Mouse (Mus musculus) heart, postnatal 0 days (tissue): ENCODE measurements around the gene Mgat5b. TPM values are rescaled to one million over a fixed set of nuclear protein-coding genes. Genes with fewer than 3 reads are reported as not detected.

Experiments used
- ATAC-seq: fragments of 200-750 bp; cut with Nextera tagmentation; 2 replicates; pipeline ENCODE4 v1.8.0; 2017; ENCODE audit warnings: low read depth, moderate number of reproducible peaks, moderate library complexity; ENCODE audit not compliant: insufficient read depth
- DNase-seq: peaks from one replicate; pipeline ENCODE4 v3.0.0-alpha.2; 2016; ENCODE audit warnings: low spot score
- H3K27ac ChIP-seq: fragments of 300-500 bp; sonication (generic); 2 replicates; pipeline ENCODE4 v1.5.1; 2014; ENCODE audit warnings: low read depth, mild to moderate bottlenecking
- H3K27me3 ChIP-seq: fragments of 300-500 bp; sonication (generic); 2 replicates; pipeline ENCODE4 v1.6.1; 2014; ENCODE audit warnings: low read length, mixed read lengths; ENCODE audit not compliant: control insufficient read depth, insufficient read depth
- H3K36me3 ChIP-seq: fragments of 300-500 bp; sonication (generic); replicated peaks from 2 replicates; pipeline ENCODE4 v1.6.1; 2014; ENCODE audit warnings: low read length, mixed read lengths; ENCODE audit not compliant: control insufficient read depth, insufficient read depth
- H3K4me1 ChIP-seq: fragments of 300-500 bp; sonication (generic); 2 replicates; pipeline ENCODE4 v1.6.1; 2014; ENCODE audit warnings: antibody characterized with exemption; ENCODE audit not compliant: control insufficient read depth, insufficient read depth
- H3K4me2 ChIP-seq: fragments of 300-500 bp; sonication (generic); 2 replicates; pipeline ENCODE4 v1.6.1; 2014; ENCODE audit warnings: low read depth, mild to moderate bottlenecking, low read length, moderate library complexity
- H3K4me3 ChIP-seq: fragments of 300-500 bp; sonication (generic); 2 replicates; pipeline ENCODE4 v1.5.1; 2014; ENCODE audit warnings: low read depth, low read length
- H3K9ac ChIP-seq: fragments of 300-500 bp; sonication (generic); replicated peaks from 2 replicates; pipeline ENCODE4 v1.6.1; 2014; ENCODE audit warnings: low read depth, low read length, mixed read lengths
- H3K9me3 ChIP-seq: fragments of 300-500 bp; sonication (generic); replicated peaks from 2 replicates; pipeline ENCODE4 v1.6.1; 2016; ENCODE audit warnings: low read length; ENCODE audit not compliant: control insufficient read depth
- CTCF ChIP-seq: IDR thresholded peaks from 2 replicates; pipeline ENCODE4 v1.5.1; 2016; ENCODE audit warnings: antibody characterized with exemption, control low read depth, low read depth
- EP300 ChIP-seq: IDR thresholded peaks from 2 replicates; pipeline ENCODE4 v1.6.1; 2016; ENCODE audit warnings: antibody characterized with exemption, low read depth
- WGBS: fragments of 180-500 bp; shearing (Covaris S2); extraction: QIAGEN DNeasy Blood & Tissue Kit; methylation state at CpG from one replicate; pipeline ENCODE4 v1.1.7; 2014; 5-methylcytosine and 5-hydroxymethylcytosine counted together
- polyA plus RNA-seq: library from polyadenylated mRNA; unstranded; fragments of >200 nt; fragmentation: Nextera tagmentation; extraction: Ambion mirVana; gene quantifications from 2 replicates; pipeline ENCODE4 v1.2.1, GENCODE M21; 2015
- total RNA-seq: library from RNA; depleted of rRNA; stranded (reverse); fragments of >200 nt; gene quantifications from 2 replicates; pipeline ENCODE4 v1.2.3, GENCODE M21; 2014; ENCODE audit warnings: low replicate concordance

The Mgat5b gene
- total and polyA plus RNA-seq, 2 experiments from 2014 or later = 0.04 to 0.14 TPM

- no peaks in the 10 kb centered on the region for H3K27me3 ChIP-seq
- H3K4me3 ChIP-seq = no peak overlapping the region
- TF ChIP-seq EP300 (no peak), CTCF (no peak)
- H3K4me1 ChIP-seq = peaks cover 11% of the 10 kb centered on the region
- H3K9me3 ChIP-seq = no peaks in the 10 kb centered on the region
- DNase-seq (no peak), ATAC-seq (no peak)
- no peak overlapping the region for H3K27ac ChIP-seq
- no peak overlapping the region for H3K9ac ChIP-seq
- no peaks in the 10 kb centered on the region for H3K36me3 ChIP-seq
- no peak overlapping the region for H3K4me2 ChIP-seq
- WGBS = 59% methylated on average over 1 of the region's 1 CpGs
Measured at GRCm38 (mm10) chr11:116951429-116951828, 32.8 kb downstream of the Mgat5b start.

GRCm38 (mm10) chr11:116954231-116955118, 35.8 kb downstream of the Mgat5b start:
- Histone ChIP-seq H3K27ac (peak overlapping the region; percentile 86), H3K9ac (no peak overlapping the region), H3K4me2 (no peak overlapping the region), H3K9me3 (no peaks in the 10 kb centered on the region), H3K36me3 (no peaks in the 10 kb centered on the region), H3K4me1 (peaks cover 14% of the 10 kb centered on the region), H3K4me3 (no peak overlapping the region), H3K27me3 (no peaks in the 10 kb centered on the region)
- DNase-seq (peak; percentile 93), ATAC-seq (peak; percentile 88)
- 59% methylated on average over 23 of the region's 23 CpGs for WGBS
- TF ChIP-seq CTCF (no peak), EP300 (peak; percentile 91)

GRCm38 (mm10) chr11:116958601-116959000, 39.9 kb downstream of the Mgat5b start:
- H3K4me3 ChIP-seq = no peak overlapping the region
- WGBS = 49% methylated on average over 5 of the region's 5 CpGs
- H3K4me2 ChIP-seq = no peak overlapping the region
- H3K27me3 ChIP-seq = no peaks in the 10 kb centered on the region
- TF ChIP-seq EP300 (no peak), CTCF (no peak)
- H3K4me1 ChIP-seq = 0 out of 2 replicates have a peak, but pooled peaks cover 6% of the 10 kb centered on the region
- ATAC-seq (no peak), DNase-seq (no peak)
- H3K9ac ChIP-seq = no peak overlapping the region
- H3K36me3 ChIP-seq = no peaks in the 10 kb centered on the region
- no peaks in the 10 kb centered on the region for H3K9me3 ChIP-seq
- H3K27ac ChIP-seq = no peak overlapping the region

GRCm38 (mm10) chr11:116965061-116965460, 46.4 kb downstream of the Mgat5b start:
- Histone ChIP-seq H3K4me1 (no peaks in the 10 kb centered on the region), H3K4me2 (no peak overlapping the region), H3K9me3 (no peaks in the 10 kb centered on the region), H3K36me3 (no peaks in the 10 kb centered on the region), H3K4me3 (no peak overlapping the region), H3K9ac (no peak overlapping the region), H3K27ac (no peak overlapping the region), H3K27me3 (0 out of 2 replicates have a peak, but pooled peaks cover 3% of the 10 kb centered on the region)
- ATAC-seq (no peak), DNase-seq (no peak)
- TF ChIP-seq CTCF (no peak), EP300 (no peak)
- WGBS = 77% methylated on average over 7 of the region's 7 CpGs

GRCm38 (mm10) chr11:116965961-116966360, 47.3 kb downstream of the Mgat5b start:
- 63% methylated on average over 2 of the region's 2 CpGs for WGBS
- H3K36me3 ChIP-seq = no peaks in the 10 kb centered on the region
- H3K9me3 ChIP-seq = no peaks in the 10 kb centered on the region
- H3K4me1 ChIP-seq = no peaks in the 10 kb centered on the region
- DNase-seq (no peak), ATAC-seq (no peak)
- H3K4me2 ChIP-seq = no peak overlapping the region
- H3K27ac ChIP-seq = no peak overlapping the region
- H3K27me3 ChIP-seq = 0 out of 2 replicates have a peak, but pooled peaks cover 3% of the 10 kb centered on the region
- no peak overlapping the region for H3K4me3 ChIP-seq
- H3K9ac ChIP-seq = no peak overlapping the region
- no peak for TF ChIP-seq CTCF
- no peak for TF ChIP-seq EP300

GRCm38 (mm10) chr11:116968586-116968985, 49.9 kb downstream of the Mgat5b start:
- H3K27ac ChIP-seq = no peak overlapping the region
- no peaks in the 10 kb centered on the region for H3K4me1 ChIP-seq
- 67% methylated on average over 9 of the region's 9 CpGs for WGBS
- no peaks in the 10 kb centered on the region for H3K36me3 ChIP-seq
- ATAC-seq (no peak), DNase-seq (no peak)
- no peak overlapping the region for H3K4me3 ChIP-seq
- 0 out of 2 replicates have a peak, but pooled peaks cover 3% of the 10 kb centered on the region for H3K27me3 ChIP-seq
- no peak overlapping the region for H3K4me2 ChIP-seq
- no peak overlapping the region for H3K9ac ChIP-seq
- TF ChIP-seq EP300 = no peak
- no peak for TF ChIP-seq CTCF
- H3K9me3 ChIP-seq = no peaks in the 10 kb centered on the region
